Comparison of ENCODE assay signal across 1 mouse cellular context in genomic region chr5:105148062-105148461, GRCm38 (mm10). TPM values are rescaled to one million over a fixed set of nuclear protein-coding genes. Genes with fewer than 3 reads are reported as not detected.
"Had no signal": no experiment of that assay in that cellular context is flagged by ENCODE, and none has a peak within 500 bp of the region (broad histone marks: within the 10 kb centered on the region; RNA-seq: fewer than 3 reads in every experiment).

No protein-coding gene starts in this region.

RNA-seq across cellular contexts. Expression of gene Gbp8, which starts 8.7 kb away (rescaled TPM):
- total RNA-seq: left cerebral cortex, postnatal 25 days had no signal
